Mouse (Mus musculus) neural tube, embryonic 15.5 days (tissue): ENCODE results near the gene Cfb. TPM values are rescaled to one million over a fixed set of nuclear protein-coding genes. Genes with fewer than 3 reads are reported as not detected.

ENCODE experiments used
- ATAC-seq: fragments of 200-750 bp; cut with Nextera tagmentation; 2 replicates; pipeline ENCODE4 v1.8.0; 2017; ENCODE audit warnings: mild to moderate bottlenecking, moderate TSS enrichment, moderate library complexity; ENCODE audit not compliant: low FRiP score
- H3K27ac ChIP-seq: fragments of 300-500 bp; sonication (generic); replicated peaks from 2 replicates; pipeline ENCODE4 v1.5.1; 2015; ENCODE audit warnings: mild to moderate bottlenecking, inconsistent platforms
- H3K27me3 ChIP-seq: fragments of 300-500 bp; sonication (generic); replicated peaks from 2 replicates; pipeline ENCODE4 v1.6.1; 2015; ENCODE audit warnings: inconsistent platforms
- H3K36me3 ChIP-seq: fragments of 300-500 bp; sonication (generic); 2 replicates; pipeline ENCODE4 v1.6.1; 2015; ENCODE audit warnings: inconsistent platforms
- H3K4me1 ChIP-seq: fragments of 300-500 bp; sonication (generic); 2 replicates; pipeline ENCODE4 v1.6.1; 2015; ENCODE audit warnings: inconsistent platforms
- H3K4me2 ChIP-seq: fragments of 300-500 bp; sonication (generic); 2 replicates; pipeline ENCODE4 v1.6.1; 2015; ENCODE audit warnings: inconsistent platforms, mild to moderate bottlenecking, moderate library complexity
- H3K4me3 ChIP-seq: fragments of 300-500 bp; sonication (generic); replicated peaks from 2 replicates; pipeline ENCODE4 v1.5.1; 2015; ENCODE audit warnings: mild to moderate bottlenecking, inconsistent platforms
- H3K9ac ChIP-seq: fragments of 300-500 bp; sonication (generic); replicated peaks from 2 replicates; pipeline ENCODE4 v1.6.1; 2015; ENCODE audit warnings: mild to moderate bottlenecking, inconsistent platforms
- H3K9me3 ChIP-seq: fragments of 300-500 bp; sonication (generic); replicated peaks from 2 replicates; pipeline ENCODE4 v1.6.1; 2016; ENCODE audit warnings: inconsistent platforms
- WGBS: fragments of 180-500 bp; shearing (Covaris S2); methylation state at CpG from one replicate; pipeline ENCODE4 v1.1.7; 2015; ENCODE audit warnings: mixed read lengths; 5-methylcytosine and 5-hydroxymethylcytosine counted together
- polyA plus RNA-seq: library from polyadenylated mRNA; unstranded; fragments of >200 nt; fragmentation: Nextera tagmentation; extraction: Ambion mirVana; gene quantifications from 2 replicates; pipeline ENCODE4 v1.2.1, GENCODE M21; 2015

Cfb gene
- polyA plus RNA-seq, 1 experiment from 2014 or later: 2.4 TPM

- H3K4me3 ChIP-seq: peak overlapping the region; percentile 71
- peaks cover 49% of the 10 kb centered on the region for H3K4me1 ChIP-seq
- no peaks in the 10 kb centered on the region for H3K9me3 ChIP-seq
- no peak for ATAC-seq
- H3K27ac ChIP-seq: 0 out of 2 replicates have a peak overlapping the region, but pooled peaks have one; percentile 1
- no peaks in the 10 kb centered on the region for H3K36me3 ChIP-seq
- 85% methylated on average over 17 of the region's 17 CpGs for WGBS
- peak overlapping the region; percentile 98 for H3K4me2 ChIP-seq
- H3K9ac ChIP-seq: no peak overlapping the region
- no peaks in the 10 kb centered on the region for H3K27me3 ChIP-seq
Observed at GRCm38 (mm10) chr17:34896366-34896765, 34.0 kb upstream of the Cfb start.

- H3K9me3 ChIP-seq: no peaks in the 10 kb centered on the region
- peak overlapping the region; percentile 98 for H3K4me2 ChIP-seq
- H3K36me3 ChIP-seq: no peaks in the 10 kb centered on the region
- ATAC-seq: no peak
- H3K27ac ChIP-seq: peak overlapping the region; percentile 95
- 90% methylated on average over 15 of the region's 15 CpGs for WGBS
- H3K9ac ChIP-seq: peak overlapping the region; percentile 93
- peaks cover 44% of the 10 kb centered on the region for H3K4me1 ChIP-seq
- peak overlapping the region; percentile 71 for H3K4me3 ChIP-seq
- H3K27me3 ChIP-seq: no peaks in the 10 kb centered on the region
Observed at GRCm38 (mm10) chr17:34895724-34896123, 33.4 kb upstream of the Cfb start.

GRCm38 (mm10) chr17:34894801-34895530 is 32.6 kb upstream of the Cfb start:
- Histone ChIP-seq H3K4me2 (peak overlapping the region; percentile 98), H3K9ac (peak overlapping the region; percentile 93), H3K4me3 (peak overlapping the region; percentile 71), H3K27me3 (no peaks in the 10 kb centered on the region), H3K27ac (peak overlapping the region; percentile 95), H3K36me3 (no peaks in the 10 kb centered on the region), H3K9me3 (no peaks in the 10 kb centered on the region), H3K4me1 (peaks cover 36% of the 10 kb centered on the region)
- peak; percentile 36 for ATAC-seq
- 6% methylated on average over 45 of the region's 51 CpGs for WGBS

- peak overlapping the region; percentile 71 for H3K4me3 ChIP-seq
- H3K9ac ChIP-seq: peak overlapping the region; percentile 93
- H3K9me3 ChIP-seq: no peaks in the 10 kb centered on the region
- no peaks in the 10 kb centered on the region for H3K36me3 ChIP-seq
- WGBS: under 1% methylated on average over 39 of the region's 51 CpGs
- H3K27ac ChIP-seq: peak overlapping the region; percentile 95
- H3K27me3 ChIP-seq: no peaks in the 10 kb centered on the region
- peaks cover 34% of the 10 kb centered on the region for H3K4me1 ChIP-seq
- H3K4me2 ChIP-seq: peak overlapping the region; percentile 98
- ATAC-seq: peak; percentile 91
Observed at GRCm38 (mm10) chr17:34894074-34894597, 31.8 kb upstream of the Cfb start.

- peak overlapping the region; percentile 98 for H3K4me2 ChIP-seq
- H3K27ac ChIP-seq: peak overlapping the region; percentile 95
- peak overlapping the region; percentile 71 for H3K4me3 ChIP-seq
- WGBS: 70% methylated on average over 12 of the region's 12 CpGs
- no peak overlapping the region for H3K9ac ChIP-seq
- no peaks in the 10 kb centered on the region for H3K9me3 ChIP-seq
- no peak for ATAC-seq
- H3K4me1 ChIP-seq: peaks cover 34% of the 10 kb centered on the region
- H3K27me3 ChIP-seq: no peaks in the 10 kb centered on the region
- no peaks in the 10 kb centered on the region for H3K36me3 ChIP-seq
Observed at GRCm38 (mm10) chr17:34893072-34893824, 30.9 kb upstream of the Cfb start.

GRCm38 (mm10) chr17:34891377-34891776 is 29.1 kb upstream of the Cfb start:
- no peak for ATAC-seq
- H3K4me3 ChIP-seq: no peak overlapping the region
- H3K4me2 ChIP-seq: no peak overlapping the region
- H3K4me1 ChIP-seq: peaks cover 18% of the 10 kb centered on the region
- H3K36me3 ChIP-seq: no peaks in the 10 kb centered on the region
- H3K9ac ChIP-seq: no peak overlapping the region
- no peaks in the 10 kb centered on the region for H3K9me3 ChIP-seq
- 97% methylated on average over 2 of the region's 2 CpGs for WGBS
- no peaks in the 10 kb centered on the region for H3K27me3 ChIP-seq
- no peak overlapping the region for H3K27ac ChIP-seq

- Histone ChIP-seq H3K27ac (no peak overlapping the region), H3K9me3 (no peaks in the 10 kb centered on the region), H3K4me2 (no peak overlapping the region), H3K4me1 (peaks cover 7% of the 10 kb centered on the region), H3K36me3 (no peaks in the 10 kb centered on the region), H3K4me3 (no peak overlapping the region), H3K9ac (no peak overlapping the region), H3K27me3 (no peaks in the 10 kb centered on the region)
- ATAC-seq: no peak
- WGBS: 87% methylated on average over 12 of the region's 12 CpGs
Observed at GRCm38 (mm10) chr17:34890074-34890743, 27.9 kb upstream of the Cfb start.

- Histone ChIP-seq H3K9me3 (no peaks in the 10 kb centered on the region), H3K27ac (no peak overlapping the region), H3K4me2 (no peak overlapping the region), H3K9ac (no peak overlapping the region), H3K27me3 (no peaks in the 10 kb centered on the region), H3K4me3 (no peak overlapping the region), H3K4me1 (no peaks in the 10 kb centered on the region), H3K36me3 (no peaks in the 10 kb centered on the region)
- 90% methylated on average over 5 of the region's 5 CpGs for WGBS
- no peak for ATAC-seq
Observed at GRCm38 (mm10) chr17:34887942-34888341, 25.6 kb upstream of the Cfb start.

- no peak overlapping the region for H3K27ac ChIP-seq
- no peak overlapping the region for H3K9ac ChIP-seq
- H3K9me3 ChIP-seq: no peaks in the 10 kb centered on the region
- WGBS: 82% methylated on average over 3 of the region's 3 CpGs
- H3K36me3 ChIP-seq: no peaks in the 10 kb centered on the region
- no peaks in the 10 kb centered on the region for H3K4me1 ChIP-seq
- H3K4me2 ChIP-seq: no peak overlapping the region
- H3K27me3 ChIP-seq: peaks cover 8% of the 10 kb centered on the region; the same call in 1 of the 2 replicates
- no peak overlapping the region for H3K4me3 ChIP-seq
- ATAC-seq: no peak
Observed at GRCm38 (mm10) chr17:34885615-34886014, 23.3 kb upstream of the Cfb start.

GRCm38 (mm10) chr17:34884704-34885103 is 22.4 kb upstream of the Cfb start:
- WGBS: 90% methylated on average over 6 of the region's 6 CpGs
- H3K9ac ChIP-seq: no peak overlapping the region
- peaks cover 8% of the 10 kb centered on the region; the same call in 1 of the 2 replicates for H3K27me3 ChIP-seq
- ATAC-seq: no peak
- no peaks in the 10 kb centered on the region for H3K9me3 ChIP-seq
- no peak overlapping the region for H3K4me2 ChIP-seq
- no peaks in the 10 kb centered on the region for H3K36me3 ChIP-seq
- H3K27ac ChIP-seq: no peak overlapping the region
- H3K4me1 ChIP-seq: no peaks in the 10 kb centered on the region
- no peak overlapping the region for H3K4me3 ChIP-seq

- Histone ChIP-seq H3K36me3 (no peaks in the 10 kb centered on the region), H3K27me3 (peaks cover 8% of the 10 kb centered on the region; the same call in 1 of the 2 replicates), H3K9ac (no peak overlapping the region), H3K4me2 (no peak overlapping the region), H3K4me3 (no peak overlapping the region), H3K4me1 (no peaks in the 10 kb centered on the region), H3K9me3 (no peaks in the 10 kb centered on the region), H3K27ac (no peak overlapping the region)
- 63% methylated on average over 3 of the region's 3 CpGs for WGBS
- no peak for ATAC-seq
Observed at GRCm38 (mm10) chr17:34883332-34883731, 21.0 kb upstream of the Cfb start.
